Mouse (Mus musculus) CH12.LX (cell line): ENCODE results near the gene Acadvl. TPM values are rescaled to one million over a fixed set of nuclear protein-coding genes. Genes with fewer than 3 reads are reported as not detected.

ENCODE experiments used
- DNase-seq: peaks from one replicate; pipeline ENCODE4 v3.0.0-alpha.2; 2013; ENCODE audit errors: extremely low read depth
- H3K27ac ChIP-seq: 2 replicates; pipeline ENCODE4 v1.5.1; 2012; ENCODE audit warnings: low read depth, mild to moderate bottlenecking, control low read depth, moderate library complexity; ENCODE audit not compliant: insufficient read depth
- H3K27me3 ChIP-seq: replicated peaks from 2 replicates; pipeline ENCODE3; 2012; ENCODE audit warnings: inconsistent platforms
- H3K36me3 ChIP-seq, 2 experiments: replicated peaks in 1 of 2; 2 replicates each; pipeline versions ENCODE3 to v1.6.1; 2012; ENCODE audit warnings: inconsistent platforms in 1 of 2, low read length in 1 of 2, mild to moderate bottlenecking in 1 of 2, mixed read lengths in 1 of 2, moderate library complexity in 1 of 2; ENCODE audit not compliant: control insufficient read depth in 1 of 2, insufficient read depth in 1 of 2
- H3K4me1 ChIP-seq, 2 experiments: 2 replicates each; pipeline ENCODE4 v1.6.1; 2012; ENCODE audit warnings: inconsistent platforms in 1 of 2, moderate library complexity in 1 of 2; ENCODE audit not compliant: insufficient read depth in 2 of 2, control insufficient read depth in 1 of 2
- H3K4me2 ChIP-seq: 2 replicates; pipeline ENCODE4 v1.6.1; 2012; ENCODE audit warnings: low read depth, mild to moderate bottlenecking, control low read depth; ENCODE audit not compliant: poor library complexity, insufficient read depth, severe bottlenecking
- H3K4me3 ChIP-seq, 3 experiments: fragments of 150-350 bp in 1 of 3; sonication (generic) in 1 of 3; replicated peaks in 1 of 3; 2 replicates each; pipeline versions ENCODE3 to v1.5.1; 2011 to 2012; ENCODE audit warnings: low read depth in 2 of 3, low read length in 2 of 3, mild to moderate bottlenecking in 2 of 3, moderate library complexity in 2 of 3, control low read depth in 1 of 3, improper control_type of control experiment in 1 of 3, inconsistent platforms in 1 of 3, mixed read lengths in 1 of 3; ENCODE audit not compliant: poor library complexity in 1 of 3
- H3K79me2 ChIP-seq: replicated peaks from 2 replicates; pipeline ENCODE4 v1.6.1; 2012; ENCODE audit warnings: mild to moderate bottlenecking, moderate library complexity; ENCODE audit not compliant: control insufficient read depth, poor library complexity, insufficient read depth, severe bottlenecking; ENCODE audit errors: extremely low read depth
- H3K9ac ChIP-seq: 2 replicates; pipeline ENCODE4 v1.6.1; 2012; ENCODE audit warnings: low read depth, mild to moderate bottlenecking, control low read depth, moderate library complexity; ENCODE audit not compliant: insufficient read depth
- H3K9me3 ChIP-seq: replicated peaks from 2 replicates; pipeline ENCODE3; 2012; ENCODE audit warnings: low read length, inconsistent platforms, mixed read lengths
- BHLHE40 ChIP-seq: IDR thresholded peaks from 2 replicates; pipeline ENCODE4 v1.6.1; 2011; ENCODE audit warnings: mild to moderate bottlenecking, low read depth, low read length, improper control_type of control experiment
- CHD1 ChIP-seq: IDR thresholded peaks from 2 replicates; pipeline ENCODE4 v1.6.1; 2012; ENCODE audit warnings: low read depth, low read length, improper control_type of control experiment, inconsistent platforms
- ELF1 ChIP-seq: IDR thresholded peaks from 2 replicates; pipeline ENCODE4 v1.6.1; 2014; ENCODE audit warnings: low read depth, mild to moderate bottlenecking, inconsistent platforms, low read length, improper control_type of control experiment
- IRF4 ChIP-seq: IDR thresholded peaks from 2 replicates; pipeline ENCODE4 v1.6.1; 2014; ENCODE audit warnings: low read depth, mild to moderate bottlenecking, inconsistent platforms, low read length, improper control_type of control experiment
- MXI1 ChIP-seq: IDR thresholded peaks from 2 replicates; pipeline ENCODE4 v1.6.1; 2011; ENCODE audit warnings: mild to moderate bottlenecking, low read depth, low read length, improper control_type of control experiment
- POLR2A ChIP-seq: IDR thresholded peaks from 2 replicates; pipeline ENCODE4 v1.6.1; 2011; ENCODE audit warnings: low read depth, mild to moderate bottlenecking, improper control_type of control experiment, low read length
- POLR2AphosphoS2 ChIP-seq: IDR thresholded peaks from 2 replicates; pipeline ENCODE4 v1.6.1; 2011; ENCODE audit warnings: low read depth, low read length, improper control_type of control experiment
- RCOR1 ChIP-seq: conservative IDR thresholded peaks from 2 replicates; pipeline ENCODE4 v1.6.1; 2012; ENCODE audit warnings: low read depth, mild to moderate bottlenecking, inconsistent platforms, low read length, improper control_type of control experiment
- SIN3A ChIP-seq: IDR thresholded peaks from 2 replicates; pipeline ENCODE4 v1.6.1; 2012; ENCODE audit warnings: low read length, improper control_type of control experiment, inconsistent platforms
- SMC3 ChIP-seq: IDR thresholded peaks from 2 replicates; pipeline ENCODE4 v1.6.1; 2011; ENCODE audit warnings: low read depth, low read length, improper control_type of control experiment
- TCF12 ChIP-seq: IDR thresholded peaks from 2 replicates; pipeline ENCODE4 v1.6.1; 2014; ENCODE audit warnings: low read depth, mild to moderate bottlenecking, inconsistent platforms, low read length, improper control_type of control experiment
- USF1 ChIP-seq: IDR thresholded peaks from 2 replicates; pipeline ENCODE4 v1.6.1; 2014; ENCODE audit warnings: low read depth, mild to moderate bottlenecking, inconsistent platforms, low read length, improper control_type of control experiment
- ZC3H11A ChIP-seq: IDR thresholded peaks from 2 replicates; pipeline ENCODE4 v1.6.1; 2012; ENCODE audit warnings: low read depth, mild to moderate bottlenecking, inconsistent platforms, low read length, improper control_type of control experiment
- dilution Hi-C: fragments of 300-500 bp; cut with MboI; formaldehyde crosslinking; loops from 2 replicates; pipeline ENCODE4 v1.14.3; 2020; ENCODE audit warnings: low sequenced_read_pairs; ENCODE audit not compliant: extremely low pct_unique_long_range_greater_than_20kb, extremely low pct_ligation_motif_present
- in situ Hi-C: fragments of 300-500 bp; cut with MboI; formaldehyde crosslinking; loops from 3 replicates; pipeline ENCODE4 v1.14.3; 2019; ENCODE audit warnings: low sequenced_read_pairs, low pct_ligation_motif_present, low pct_unique_long_range_greater_than_20kb, mixed read lengths
- polyA plus RNA-seq: library from polyadenylated mRNA; unstranded; fragments of >175 nt; gene quantifications from 2 replicates; pipeline ENCODE4 v1.2.1, GENCODE M21; 2012; ENCODE audit warnings: low read depth; ENCODE audit not compliant: insufficient read length
- total RNA-seq, 2 experiments: library from RNA; depleted of rRNA; stranded (reverse); fragments of 300-350 nt in 1 of 2; fragments of >200 nt in 1 of 2; gene quantifications; 2 replicates each; pipeline ENCODE4 v1.2.3; 2012 to 2014

The Acadvl gene
- total and polyA plus RNA-seq, 3 experiments = 76.9 to 148 (median 81.8) TPM

GRCm38 (mm10) chr11:69982877-69983276, 32.3 kb downstream of the Acadvl start:
- H3K27me3 ChIP-seq = no peaks in the 10 kb centered on the region
- dilution Hi-C loops (no loop called here), in situ Hi-C loops (no loop called here)
- no peak overlapping the region for H3K4me3 ChIP-seq
- DNase-seq = no peak
- H3K36me3 ChIP-seq = peaks cover 34 to 59% of the 10 kb centered on the region in 2 experiments
- no peak overlapping the region for H3K27ac ChIP-seq
- H3K9ac ChIP-seq = peak overlapping the region; percentile 89; the same call in 1 of the 2 replicates
- peaks cover 5 to 33% of the 10 kb centered on the region in 2 experiments for H3K4me1 ChIP-seq
- peaks cover 45% of the 10 kb centered on the region for H3K79me2 ChIP-seq
- H3K9me3 ChIP-seq = peaks cover 2% of the 10 kb centered on the region
- no peak for TF ChIP-seq RCOR1
- TF ChIP-seq ZC3H11A = no peak
- no peak for TF ChIP-seq CHD1
- no peak for TF ChIP-seq SMC3
- peak overlapping the region; percentile 91 for H3K4me2 ChIP-seq

- dilution Hi-C loops = no loop called here
- in situ Hi-C loops = no loop called here
- Histone ChIP-seq H3K4me2 (peak within 1 kb of the TSS; percentile 91), H3K79me2 (peaks cover 45% of the 10 kb centered on the region), H3K4me1 (peaks cover 5 to 33% of the 10 kb centered on the region in 2 experiments), H3K36me3 (peaks cover 32 to 58% of the 10 kb centered on the region in 2 experiments), H3K27me3 (no peaks in the 10 kb centered on the region), H3K4me3 (peak within 1 kb of the TSS; percentile 76 to 92 (median 82)), H3K9ac (peak within 1 kb of the TSS; percentile 89), H3K9me3 (peaks cover 2% of the 10 kb centered on the region), H3K27ac (peak within 1 kb of the TSS; percentile 57)
- TF ChIP-seq USF1 = no peak
- 0 out of 2 replicates have a peak, but pooled peaks have one; percentile 21 for TF ChIP-seq POLR2A
- DNase-seq = no peak
Measured at GRCm38 (mm10) chr11:69982225-69982624, 33.0 kb downstream of the Acadvl start, which contains the start of gene Elp5. Gene Elp5 (minus strand): TSS chr11:69982517.

GRCm38 (mm10) chr11:69981141-69981762, 34.0 kb downstream of the Acadvl start, which contains the start of gene Ctdnep1:
Gene Ctdnep1 (plus strand): TSS chr11:69981156.
- H3K9ac ChIP-seq = peak within 1 kb of the TSS; percentile 89
- H3K27me3 ChIP-seq = no peaks in the 10 kb centered on the region
- dilution Hi-C loops = no loop called here
- DNase-seq = no peak
- TF ChIP-seq BHLHE40 = 0 out of 2 replicates have a peak, but pooled peaks have one; percentile 4
- peak; percentile 52; the same call in 1 of the 2 replicates for TF ChIP-seq TCF12
- TF ChIP-seq POLR2AphosphoS2 = no peak
- TF ChIP-seq ELF1 = no peak
- 0 out of 2 replicates have a peak, but pooled peaks have one; percentile 10 for TF ChIP-seq IRF4
- TF ChIP-seq MXI1 = peak; percentile 22; the same call in 1 of the 2 replicates
- TF ChIP-seq SIN3A = peak; percentile 55; the same call in 1 of the 2 replicates
- in situ Hi-C loops = no loop called here
- H3K9me3 ChIP-seq = peaks cover 2% of the 10 kb centered on the region
- peaks cover 5 to 33% of the 10 kb centered on the region in 2 experiments for H3K4me1 ChIP-seq
- H3K36me3 ChIP-seq = peaks cover 29 to 57% of the 10 kb centered on the region in 2 experiments
- H3K79me2 ChIP-seq = peaks cover 45% of the 10 kb centered on the region
- peak within 1 kb of the TSS; percentile 91 for H3K4me2 ChIP-seq
- peak within 1 kb of the TSS; percentile 76 to 98 (median 82) for H3K4me3 ChIP-seq
- peak within 1 kb of the TSS; percentile 71 for H3K27ac ChIP-seq
